Mouse (Mus musculus) bone marrow macrophage, adult 2 months (primary cell): ENCODE data around the gene Fbxo9.

Experiments
- CTCF ChIP-seq: IDR thresholded peaks from 2 replicates; pipeline ENCODE4 v1.5.1; 2012; ENCODE audit warnings: low read depth, mild to moderate bottlenecking, low read length, moderate library complexity
- POLR2A ChIP-seq: IDR thresholded peaks from 2 replicates; pipeline ENCODE4 v1.6.1; 2012; ENCODE audit warnings: mild to moderate bottlenecking, low read depth, low read length, borderline replicate concordance

GRCm38 (mm10) chr9:78070496-78070895 lies 38.4 kb downstream of the Fbxo9 start:
- TF ChIP-seq CTCF (no peak), POLR2A (no peak)
